Mouse (Mus musculus) midbrain, postnatal 0 days (tissue): Measurements from ENCODE around the gene Fndc3b. TPM values are rescaled to one million over a fixed set of nuclear protein-coding genes. Genes with fewer than 3 reads are reported as not detected.

Source experiments
- ATAC-seq: fragments of 200-750 bp; cut with Nextera tagmentation; 2 replicates; pipeline ENCODE4 v1.8.0; 2017; ENCODE audit warnings: moderate number of reproducible peaks, mild to moderate bottlenecking, moderate TSS enrichment, moderate library complexity; ENCODE audit not compliant: low FRiP score
- DNase-seq: peaks from one replicate; pipeline ENCODE4 v3.0.0-alpha.2; 2015; ENCODE audit warnings: low spot score
- H3K27ac ChIP-seq: fragments of 300-500 bp; sonication (generic); 2 replicates; pipeline ENCODE4 v1.5.1; 2014; ENCODE audit warnings: low read depth, mild to moderate bottlenecking, low read length, mixed read lengths
- H3K27me3 ChIP-seq: fragments of 300-500 bp; sonication (generic); 2 replicates; pipeline ENCODE4 v1.6.1; 2014; ENCODE audit warnings: low read length, control low read depth, mixed read lengths; ENCODE audit not compliant: insufficient read depth
- H3K36me3 ChIP-seq: fragments of 300-500 bp; sonication (generic); 2 replicates; pipeline ENCODE4 v1.6.1; 2014; ENCODE audit warnings: low read length, control low read depth, mixed read lengths; ENCODE audit not compliant: insufficient read depth
- H3K4me1 ChIP-seq: fragments of 300-500 bp; sonication (generic); 2 replicates; pipeline ENCODE4 v1.6.1; 2014; ENCODE audit warnings: mild to moderate bottlenecking, control low read depth, antibody characterized with exemption, low read length, mixed read lengths; ENCODE audit not compliant: insufficient read depth
- H3K4me2 ChIP-seq: fragments of 300-500 bp; sonication (generic); 2 replicates; pipeline ENCODE4 v1.6.1; 2014; ENCODE audit warnings: low read depth, mild to moderate bottlenecking, low read length, mixed read lengths; ENCODE audit not compliant: poor library complexity, severe bottlenecking
- H3K4me3 ChIP-seq: fragments of 300-500 bp; sonication (generic); 2 replicates; pipeline ENCODE4 v1.5.1; 2014; ENCODE audit warnings: low read depth, mild to moderate bottlenecking, low read length, moderate library complexity
- H3K9ac ChIP-seq: fragments of 300-500 bp; sonication (generic); replicated peaks from 2 replicates; pipeline ENCODE4 v1.6.1; 2014; ENCODE audit warnings: mild to moderate bottlenecking, low read length, moderate library complexity, mixed read lengths; ENCODE audit not compliant: poor library complexity, severe bottlenecking
- H3K9me3 ChIP-seq: fragments of 300-500 bp; sonication (generic); 2 replicates; pipeline ENCODE4 v1.6.1; 2016; ENCODE audit warnings: low read length, control low read depth
- CTCF ChIP-seq: IDR thresholded peaks from 2 replicates; pipeline ENCODE4 v1.5.1; 2016; ENCODE audit warnings: antibody characterized with exemption, mild to moderate bottlenecking
- WGBS: fragments of 180-500 bp; shearing (Covaris S2); extraction: QIAGEN DNeasy Blood & Tissue Kit; methylation state at CpG from one replicate; pipeline ENCODE4 v1.1.7; 2014; 5-methylcytosine and 5-hydroxymethylcytosine counted together
- polyA plus RNA-seq: library from polyadenylated mRNA; unstranded; fragments of >200 nt; fragmentation: Nextera tagmentation; extraction: Ambion mirVana; gene quantifications from 2 replicates; pipeline ENCODE4 v1.2.1, GENCODE M21; 2015
- total RNA-seq: library from RNA; depleted of rRNA; stranded (reverse); fragments of >200 nt; gene quantifications from 2 replicates; pipeline ENCODE4 v1.2.3, GENCODE M21; 2014; rRNA removed

Fndc3b gene
- total RNA-seq (13.4 and 16.7 TPM in 2 replicates), polyA plus RNA-seq (5.1 and 7.6 TPM in 2 replicates)

- Histone ChIP-seq H3K27ac (peak within 1 kb of the TSS; percentile 79), H3K36me3 (no peaks in the 10 kb centered on the region), H3K27me3 (no peaks in the 10 kb centered on the region), H3K9me3 (no peaks in the 10 kb centered on the region), H3K9ac (peak within 1 kb of the TSS; percentile 83), H3K4me2 (peak within 1 kb of the TSS; percentile 82), H3K4me1 (no peaks in the 10 kb centered on the region), H3K4me3 (peak within 1 kb of the TSS; percentile 93)
- ATAC-seq: peak; percentile 94
- peak; percentile 97 for DNase-seq
- WGBS: 2% methylated on average over 76 of the region's 90 CpGs
- peak; percentile 44; the same call in 1 of the 2 replicates for TF ChIP-seq CTCF
Measured at GRCm38 (mm10) chr3:27710648-27711428, at the start of gene Fndc3b. Gene Fndc3b (minus strand): TSS chr3:27711307.

- WGBS: 70% methylated on average over 2 of the region's 2 CpGs
- ATAC-seq: no peak
- no peak overlapping the region for H3K4me2 ChIP-seq
- no peak for DNase-seq
- H3K9ac ChIP-seq: no peak overlapping the region
- H3K4me1 ChIP-seq: no peaks in the 10 kb centered on the region
- no peaks in the 10 kb centered on the region for H3K9me3 ChIP-seq
- H3K27ac ChIP-seq: no peak overlapping the region
- H3K36me3 ChIP-seq: no peaks in the 10 kb centered on the region
- TF ChIP-seq CTCF: no peak
- H3K27me3 ChIP-seq: no peaks in the 10 kb centered on the region
- H3K4me3 ChIP-seq: no peak overlapping the region
Measured at GRCm38 (mm10) chr3:27760278-27760677, 49.2 kb upstream of the Fndc3b start.

GRCm38 (mm10) chr3:27758976-27759375 lies 47.9 kb upstream of the Fndc3b start:
- no peak for DNase-seq
- H3K27ac ChIP-seq: no peak overlapping the region
- H3K9me3 ChIP-seq: no peaks in the 10 kb centered on the region
- no peak overlapping the region for H3K9ac ChIP-seq
- no peak for ATAC-seq
- H3K4me3 ChIP-seq: no peak overlapping the region
- H3K4me2 ChIP-seq: no peak overlapping the region
- H3K27me3 ChIP-seq: no peaks in the 10 kb centered on the region
- H3K36me3 ChIP-seq: no peaks in the 10 kb centered on the region
- TF ChIP-seq CTCF: no peak
- 59% methylated on average over 6 of the region's 6 CpGs for WGBS
- no peaks in the 10 kb centered on the region for H3K4me1 ChIP-seq

- WGBS: 77% methylated on average over 5 of the region's 5 CpGs
- ATAC-seq (no peak), DNase-seq (no peak)
- H3K9me3 ChIP-seq: no peaks in the 10 kb centered on the region
- H3K4me2 ChIP-seq: no peak overlapping the region
- no peaks in the 10 kb centered on the region for H3K36me3 ChIP-seq
- TF ChIP-seq CTCF: no peak
- no peak overlapping the region for H3K4me3 ChIP-seq
- H3K27ac ChIP-seq: no peak overlapping the region
- no peaks in the 10 kb centered on the region for H3K27me3 ChIP-seq
- no peaks in the 10 kb centered on the region for H3K4me1 ChIP-seq
- no peak overlapping the region for H3K9ac ChIP-seq
Measured at GRCm38 (mm10) chr3:27751657-27752056, 40.5 kb upstream of the Fndc3b start.

- Histone ChIP-seq H3K27me3 (no peaks in the 10 kb centered on the region), H3K9me3 (no peaks in the 10 kb centered on the region), H3K4me1 (no peaks in the 10 kb centered on the region), H3K9ac (no peak overlapping the region), H3K4me3 (no peak overlapping the region), H3K27ac (no peak overlapping the region), H3K4me2 (no peak overlapping the region), H3K36me3 (no peaks in the 10 kb centered on the region)
- ATAC-seq (no peak), DNase-seq (no peak)
- 88% methylated on average over 5 of the region's 5 CpGs for WGBS
- no peak for TF ChIP-seq CTCF
Measured at GRCm38 (mm10) chr3:27751156-27751555, 40.0 kb upstream of the Fndc3b start.

GRCm38 (mm10) chr3:27745651-27746050 lies 34.5 kb upstream of the Fndc3b start:
- ATAC-seq: no peak

More at GRCm38 (mm10) chr3:27745651-27746050, 34.5 kb upstream of the Fndc3b start:
- H3K4me3 ChIP-seq: no peak overlapping the region
- H3K27ac ChIP-seq: no peak overlapping the region
- H3K4me2 ChIP-seq: no peak overlapping the region
- H3K36me3 ChIP-seq: no peaks in the 10 kb centered on the region
- H3K9ac ChIP-seq: no peak overlapping the region
- no peaks in the 10 kb centered on the region for H3K9me3 ChIP-seq
- TF ChIP-seq CTCF: no peak
- WGBS: 96% methylated on average over 9 of the region's 9 CpGs
- H3K27me3 ChIP-seq: no peaks in the 10 kb centered on the region
- DNase-seq: no peak
- no peaks in the 10 kb centered on the region for H3K4me1 ChIP-seq
